Mouse (Mus musculus) G1E (cell line): ENCODE results near the gene Zfp513.
A peak's percentile ranks its signal among the peaks of the same experiment; 100 is the strongest.

Source experiments
- CTCF ChIP-seq: IDR thresholded peaks from 2 replicates; pipeline ENCODE4 v1.5.1; 2012; ENCODE audit warnings: low read depth, low read length, inconsistent platforms, mixed read lengths
- GATA1 ChIP-seq: IDR thresholded peaks from 2 replicates; pipeline ENCODE4 v1.6.1; 2012; ENCODE audit warnings: borderline replicate concordance, low read length, inconsistent platforms, mixed read lengths
- GATA2 ChIP-seq: IDR thresholded peaks from 2 replicates; pipeline ENCODE4 v1.6.1; 2012; ENCODE audit warnings: low read depth, low read length, inconsistent platforms, borderline replicate concordance
- POLR2AphosphoS5 ChIP-seq: IDR thresholded peaks from 2 replicates; pipeline ENCODE4 v1.6.1; 2012; ENCODE audit warnings: low read depth, low read length, inconsistent platforms; ENCODE audit not compliant: insufficient replicate concordance
- TAL1 ChIP-seq: conservative IDR thresholded peaks from 2 replicates; pipeline ENCODE4 v1.6.1; 2012; ENCODE audit warnings: low read depth, low read length, inconsistent platforms, mixed read lengths

- no peak for TF ChIP-seq GATA1
- TF ChIP-seq CTCF, result no peak
- TF ChIP-seq TAL1, result no peak
- TF ChIP-seq GATA2, result no peak
- 0 out of 2 replicates have a peak, but pooled peaks have one; percentile 23 for TF ChIP-seq POLR2AphosphoS5
Observed at GRCm38 (mm10) chr5:31200327-31200768, 1.8 kb downstream of the Zfp513 start.
